Mouse (Mus musculus): ENCODE results near the gene Hba-x. TPM values are rescaled to one million over a fixed set of nuclear protein-coding genes. Genes with fewer than 3 reads are reported as not detected.

Gene Hba-x
- not detected in 2 replicates for total RNA-seq (2017)

DNA sequence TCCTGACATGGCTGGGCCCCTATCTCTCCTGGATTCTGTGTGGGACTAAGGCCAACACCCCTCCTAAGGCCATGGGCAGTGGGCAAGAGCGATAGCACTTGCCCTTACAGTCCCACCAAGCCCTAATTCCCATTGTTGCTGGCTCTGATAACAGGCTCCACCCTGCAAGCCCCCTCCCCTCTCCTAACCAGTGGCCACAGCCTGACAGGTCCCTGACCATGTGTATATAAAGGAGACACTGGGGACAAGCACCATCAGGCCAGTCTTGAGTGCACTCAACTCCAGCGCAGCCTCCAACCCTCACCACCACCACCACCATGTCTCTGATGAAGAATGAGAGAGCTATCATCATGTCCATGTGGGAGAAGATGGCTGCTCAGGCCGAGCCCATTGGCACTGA lies at the start of gene Hba-x:
TSS of gene Hba-x (plus strand) at position 54 of the 400 bp plus-strand sequence.
- ATAC-seq (replicated peaks; ENCODE audit: low read depth, poor library complexity, severe bottlenecking): no peak

DNA sequence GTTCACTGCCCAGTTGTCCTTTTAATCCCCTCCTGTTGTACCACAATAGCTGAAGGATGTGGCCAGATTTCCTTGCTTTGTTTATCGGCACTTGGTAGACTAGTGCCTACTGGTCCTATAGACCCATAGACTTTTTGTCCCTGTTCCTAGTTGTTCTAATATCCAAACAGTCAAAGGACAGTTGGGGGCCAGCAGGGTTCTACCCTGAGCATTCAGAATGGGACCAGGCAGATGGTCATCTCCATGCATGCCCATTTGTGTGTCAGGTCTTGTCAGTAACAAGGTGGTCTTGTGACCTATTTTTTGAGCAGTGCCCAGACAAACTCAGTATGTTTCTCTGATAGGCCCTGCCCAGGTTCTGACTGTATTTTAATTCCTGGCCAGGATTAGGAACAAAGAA lies 49.2 kb upstream of the Hba-x start:
- no peak for ATAC-seq (replicated peaks; ENCODE audit: low read depth, poor library complexity, severe bottlenecking)

DNA sequence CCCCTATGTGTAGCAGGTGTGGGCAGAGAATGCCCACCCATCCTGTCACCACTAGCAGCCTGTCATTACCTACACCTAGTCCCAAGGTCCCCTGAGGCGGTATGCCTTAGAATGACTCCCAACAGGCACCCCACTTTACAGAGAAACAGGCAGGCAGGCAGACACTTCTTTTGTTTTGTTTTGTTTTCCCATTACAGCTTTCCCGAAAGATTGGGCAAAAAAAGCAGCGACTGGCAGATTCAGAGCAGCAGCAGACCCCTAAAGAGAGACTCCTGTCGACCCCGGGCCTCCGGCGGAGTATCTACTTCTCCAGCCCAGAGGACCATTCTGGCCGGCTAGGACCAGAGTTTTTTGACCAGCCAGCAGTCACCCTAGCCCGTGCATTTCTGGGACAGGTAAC lies 48.6 kb upstream of the Hba-x start:
- ATAC-seq (replicated peaks; ENCODE audit: low read depth, poor library complexity, severe bottlenecking): no peak

DNA sequence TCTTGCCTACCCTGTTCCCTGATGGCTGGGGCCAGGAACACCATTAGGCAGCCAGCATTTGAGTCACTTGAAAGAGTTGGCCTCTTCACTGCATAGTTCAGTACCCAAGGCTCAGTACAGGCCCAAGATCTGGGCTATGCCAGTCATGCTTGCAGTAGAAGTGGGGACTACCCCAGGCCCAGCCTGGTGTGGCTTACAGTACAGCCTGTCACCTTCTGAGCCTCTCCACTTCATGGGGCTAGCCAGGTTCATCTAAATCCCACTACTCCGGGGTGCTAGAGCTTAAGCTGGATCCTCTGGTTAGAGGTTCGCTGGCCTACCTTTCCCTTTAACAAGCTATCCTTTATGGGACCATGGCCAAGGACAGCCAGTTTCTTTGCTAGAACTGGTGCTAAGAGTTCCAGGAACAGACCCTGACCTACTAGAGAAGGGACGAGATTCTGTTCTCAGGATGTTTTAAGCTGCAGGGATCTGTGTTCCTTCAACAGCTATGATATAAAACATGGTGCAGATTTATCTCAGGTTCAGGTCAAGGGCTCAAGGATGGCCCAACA lies 47.8 kb upstream of the Hba-x start:
- no peak for ATAC-seq (replicated peaks; ENCODE audit: low read depth, poor library complexity, severe bottlenecking)

GRCm38 (mm10) chr11:32230220-32230619 lies 46.0 kb upstream of the Hba-x start:
- ATAC-seq (replicated peaks; ENCODE audit: low read depth, poor library complexity, severe bottlenecking): no peak

- ATAC-seq (replicated peaks; ENCODE audit: low read depth, poor library complexity, severe bottlenecking): no peak; the same call in 1 of the 2 replicates
Measured at GRCm38 (mm10) chr11:32231125-32231524, 45.1 kb upstream of the Hba-x start.

- no peak for ATAC-seq (replicated peaks; ENCODE audit: low read depth, poor library complexity, severe bottlenecking)
Measured at GRCm38 (mm10) chr11:32232848-32233247, 43.4 kb upstream of the Hba-x start.

DNA sequence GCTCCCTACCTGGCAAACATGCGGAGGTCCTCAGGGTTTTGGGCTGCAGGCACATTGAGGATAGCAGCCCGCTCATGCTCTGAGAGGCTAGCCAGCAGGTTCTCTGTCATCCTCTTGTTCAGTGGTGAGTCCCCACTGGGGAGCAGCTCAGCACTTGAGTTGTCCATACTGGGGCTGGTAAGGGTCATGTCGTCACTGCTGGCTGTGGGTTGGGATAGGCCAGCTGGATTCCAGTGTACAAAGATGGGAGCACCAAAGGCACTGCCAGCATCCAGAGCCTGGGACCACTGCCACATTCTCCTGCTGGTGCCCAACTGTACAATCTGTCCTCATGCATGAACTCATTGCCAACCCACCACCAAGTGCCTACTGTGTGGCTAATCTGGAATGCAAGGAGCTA lies 42.3 kb upstream of the Hba-x start:
- no peak for ATAC-seq (replicated peaks; ENCODE audit: low read depth, poor library complexity, severe bottlenecking)

GRCm38 (mm10) chr11:32234816-32235485 lies 41.2 kb upstream of the Hba-x start:
- ATAC-seq (replicated peaks; ENCODE audit: low read depth, poor library complexity, severe bottlenecking): no peak

GRCm38 (mm10) chr11:32235646-32236045 lies 40.6 kb upstream of the Hba-x start:
- no peak for ATAC-seq (replicated peaks; ENCODE audit: low read depth, poor library complexity, severe bottlenecking)

DNA sequence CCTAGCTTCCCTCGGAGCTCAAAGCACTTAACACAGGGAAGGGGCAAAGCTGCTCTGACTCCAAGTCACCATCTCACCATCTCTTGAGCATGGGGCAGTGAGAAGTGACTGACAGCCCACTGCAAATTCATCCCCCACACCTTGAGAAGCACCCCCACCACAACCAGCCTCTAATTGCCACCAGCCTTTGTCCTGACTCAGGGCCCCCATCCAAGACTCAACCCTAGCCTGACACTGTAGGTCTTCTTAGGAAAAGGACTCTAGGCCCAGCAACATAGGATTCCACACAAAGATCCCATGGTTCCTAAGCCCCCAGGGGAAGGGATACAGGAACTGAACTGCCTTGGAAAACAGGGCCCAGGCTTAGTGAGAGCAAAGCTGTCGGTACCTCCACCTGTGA lies 40.1 kb upstream of the Hba-x start:
- no peak for ATAC-seq (replicated peaks; ENCODE audit: low read depth, poor library complexity, severe bottlenecking)

DNA sequence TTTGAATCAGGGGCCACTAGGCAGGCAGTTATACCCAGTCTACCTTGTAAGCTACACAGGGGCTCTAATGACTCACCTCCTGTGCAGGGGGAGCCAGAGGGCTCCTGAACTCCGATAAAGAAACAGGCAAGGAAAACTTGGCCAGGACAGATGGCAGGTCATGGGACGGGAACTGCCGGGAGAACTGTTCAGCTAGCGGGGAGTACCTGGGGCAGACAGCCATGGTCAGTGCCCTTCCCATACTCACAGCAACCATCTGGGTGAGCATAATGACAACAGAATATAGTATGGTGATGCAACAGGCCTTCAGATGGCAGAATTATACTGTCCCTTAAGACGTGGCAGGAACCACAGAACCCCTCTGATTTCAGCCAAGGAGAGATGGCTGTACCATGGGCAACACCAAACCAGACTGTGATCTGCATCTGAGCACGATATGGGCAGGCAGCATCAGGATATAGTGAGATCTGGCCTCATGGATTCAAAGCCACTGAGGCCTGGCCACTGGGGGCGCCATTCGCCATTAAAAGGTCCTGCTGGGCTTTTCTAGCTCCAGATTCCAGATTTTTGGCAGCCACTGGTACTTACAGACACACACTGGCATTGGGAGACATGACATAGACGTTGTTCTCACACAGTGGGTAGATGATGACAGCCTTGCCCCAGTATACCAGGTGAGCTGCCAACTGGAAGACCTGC lies 39.3 kb upstream of the Hba-x start:
- peak; percentile 55 for ATAC-seq (replicated peaks; ENCODE audit: low read depth, poor library complexity, severe bottlenecking)

- no peak for ATAC-seq (replicated peaks; ENCODE audit: low read depth, poor library complexity, severe bottlenecking)
Measured at GRCm38 (mm10) chr11:32237411-32237795, 38.8 kb upstream of the Hba-x start.

GRCm38 (mm10) chr11:32238093-32238860 lies 37.9 kb upstream of the Hba-x start:
- peak; percentile 94 for ATAC-seq (replicated peaks; ENCODE audit: low read depth, poor library complexity, severe bottlenecking)

DNA sequence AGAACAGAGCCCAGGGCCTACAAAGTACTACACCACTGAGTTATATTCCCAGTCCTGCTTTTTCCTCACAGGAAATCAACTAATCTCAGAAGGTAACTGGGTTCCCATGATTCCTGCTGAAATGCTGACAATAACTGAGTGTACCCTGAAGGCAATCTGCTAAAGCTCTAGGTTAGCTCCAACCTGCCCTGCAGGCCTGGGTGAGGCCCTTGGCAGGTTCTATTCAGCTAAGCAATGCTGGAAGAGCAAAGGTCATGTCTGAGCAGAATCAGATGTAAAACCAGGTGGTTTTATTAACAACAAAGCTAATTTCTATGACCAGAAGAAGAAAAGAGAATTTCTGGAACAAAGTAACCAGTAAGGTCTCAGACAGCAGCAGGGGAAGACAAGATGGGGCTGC lies 34.8 kb upstream of the Hba-x start:
- no peak for ATAC-seq (replicated peaks; ENCODE audit: low read depth, poor library complexity, severe bottlenecking)

DNA sequence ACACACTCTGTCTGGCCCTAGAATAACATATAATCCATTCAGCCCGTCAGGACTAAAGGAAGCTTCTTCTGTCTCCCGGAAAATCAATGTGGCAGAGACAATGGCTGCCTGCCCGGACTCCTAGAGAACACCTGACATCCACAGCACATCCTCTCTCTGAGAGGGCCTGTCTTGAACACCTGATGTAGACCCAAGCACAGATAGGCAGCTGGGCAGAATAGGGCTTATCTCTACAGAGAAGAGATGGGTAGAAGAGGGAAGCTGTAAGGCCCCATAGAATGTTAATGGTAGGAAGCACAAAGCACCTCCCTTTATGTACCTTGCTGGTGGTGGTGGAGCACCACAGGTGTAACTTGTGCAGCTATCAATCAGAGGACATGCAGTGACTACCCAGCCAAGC lies 34.0 kb upstream of the Hba-x start:
- ATAC-seq (replicated peaks; ENCODE audit: low read depth, poor library complexity, severe bottlenecking): no peak

- no peak for ATAC-seq (replicated peaks; ENCODE audit: low read depth, poor library complexity, severe bottlenecking)
Measured at GRCm38 (mm10) chr11:32243205-32243955, 32.8 kb upstream of the Hba-x start.

GRCm38 (mm10) chr11:32244064-32244463 lies 32.1 kb upstream of the Hba-x start:
- no peak for ATAC-seq (replicated peaks; ENCODE audit: low read depth, poor library complexity, severe bottlenecking)

DNA sequence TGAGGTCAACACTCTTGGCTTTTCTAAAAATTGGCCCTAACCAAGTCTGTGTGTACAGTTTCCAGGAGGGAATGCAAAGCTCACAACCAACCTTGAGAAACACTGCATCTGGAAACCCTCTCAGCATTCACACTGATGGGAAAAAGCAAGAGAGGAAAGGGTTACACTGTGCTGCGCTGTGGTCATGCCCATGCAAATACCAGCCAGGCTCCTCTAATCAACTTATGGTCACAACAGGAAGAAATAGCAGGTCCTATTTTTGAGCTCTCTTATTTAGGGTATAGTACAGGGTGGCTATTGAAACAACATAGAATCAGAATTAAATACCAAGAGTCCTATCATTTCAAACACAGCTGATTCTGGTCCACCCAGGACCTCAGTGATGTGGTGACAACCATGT lies 31.6 kb upstream of the Hba-x start:
- ATAC-seq (replicated peaks; ENCODE audit: low read depth, poor library complexity, severe bottlenecking): no peak

- ATAC-seq (replicated peaks; ENCODE audit: low read depth, poor library complexity, severe bottlenecking): peak; percentile 79
Measured at GRCm38 (mm10) chr11:32245614-32246013, 30.6 kb upstream of the Hba-x start.
